Mouse (Mus musculus): ENCODE measurements around the gene Serpinb2.

DNA sequence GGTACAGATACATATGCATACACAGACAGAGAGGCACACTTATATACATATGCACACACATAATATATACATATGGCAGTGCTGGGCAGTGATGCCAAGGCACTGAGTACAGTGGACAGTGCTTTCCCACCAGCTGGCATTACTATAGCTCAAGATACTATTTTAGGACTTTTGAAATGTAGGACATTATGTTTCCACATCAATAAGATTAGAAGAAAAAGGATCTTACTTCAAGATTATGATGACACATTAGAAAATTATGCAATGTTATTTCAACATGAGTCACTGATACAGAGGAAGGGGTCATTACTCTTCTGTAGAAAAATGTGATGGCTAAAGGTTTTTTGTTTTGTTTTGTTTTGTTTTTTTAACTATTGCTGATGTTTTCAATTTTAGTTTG is 9.2 kb upstream of the Serpinb2 start:
- no peak for TF ChIP-seq CTCF (IDR thresholded peaks at IDR 0.05; ENCODE audit: low read depth)
- no peak for TF ChIP-seq EP300 (IDR thresholded peaks at IDR 0.05; ENCODE audit: low read depth)

Data from heart, postnatal 0 days (tissue).